Mouse (Mus musculus): Measurements from ENCODE around the gene Prss56.

Gene Prss56

GRCm38 (mm10) chr1:87183013-87183412 is at the start of gene Prss56:
Gene Prss56, plus strand, starts transcription at chr1:87183313.
- DNase-seq = no peak

- DNase-seq = no peak
Measured at GRCm38 (mm10) chr1:87141550-87141949, 41.6 kb upstream of the Prss56 start.

GRCm38 (mm10) chr1:87142456-87142855 is 40.7 kb upstream of the Prss56 start:
- DNase-seq = no peak

GRCm38 (mm10) chr1:87143141-87143540 is 40.0 kb upstream of the Prss56 start:
- no peak for DNase-seq

- no peak for DNase-seq
Measured at GRCm38 (mm10) chr1:87149422-87149821, 33.7 kb upstream of the Prss56 start.

- DNase-seq = no peak
Measured at GRCm38 (mm10) chr1:87151286-87151685, 31.8 kb upstream of the Prss56 start.

- DNase-seq = no peak
Measured at GRCm38 (mm10) chr1:87153776-87154500, 29.2 kb upstream of the Prss56 start.

- no peak for DNase-seq
Measured at GRCm38 (mm10) chr1:87154501-87155120, 28.5 kb upstream of the Prss56 start.

- DNase-seq = no peak
Measured at GRCm38 (mm10) chr1:87155531-87156198, 27.4 kb upstream of the Prss56 start.

GRCm38 (mm10) chr1:87156199-87156587 is 26.9 kb upstream of the Prss56 start, which contains the start of gene Ecel1:
Gene Ecel1, minus strand, starts transcription at chr1:87156521.
- DNase-seq = no peak

GRCm38 (mm10) chr1:87159396-87159795 is 23.7 kb upstream of the Prss56 start:
- DNase-seq = no peak

- DNase-seq = no peak
Measured at GRCm38 (mm10) chr1:87164164-87164795, 18.8 kb upstream of the Prss56 start.

GRCm38 (mm10) chr1:87164796-87165184 is 18.3 kb upstream of the Prss56 start:
- DNase-seq = no peak

- no peak for DNase-seq
Measured at GRCm38 (mm10) chr1:87170458-87170857, 12.7 kb upstream of the Prss56 start.

GRCm38 (mm10) chr1:87171312-87171711 is 11.8 kb upstream of the Prss56 start:
- DNase-seq = no peak

- DNase-seq = no peak
Measured at GRCm38 (mm10) chr1:87172316-87172715, 10.8 kb upstream of the Prss56 start.

GRCm38 (mm10) chr1:87174006-87174955 is 8.8 kb upstream of the Prss56 start:
- peak; percentile 37 for DNase-seq

GRCm38 (mm10) chr1:87175852-87176292 is 7.2 kb upstream of the Prss56 start:
- peak; percentile 60 for DNase-seq

GRCm38 (mm10) chr1:87180896-87181295 is 2.2 kb upstream of the Prss56 start:
- no peak for DNase-seq

- no peak for DNase-seq
Measured at GRCm38 (mm10) chr1:87183998-87184750, 1.1 kb downstream of the Prss56 start.

- DNase-seq = peak; percentile 63
Measured at GRCm38 (mm10) chr1:87184751-87185139, 1.6 kb downstream of the Prss56 start.
